Mouse (Mus musculus) liver, postnatal 0 days (tissue): ENCODE measurements at regions not wholly inside any gene's neighbourhood (a gene's known extent, or its start where the extent isn't known, plus 50 kb on each side); places are given as distances from the start of the nearest gene placed in this dataset.

Experiments used
- CTCF ChIP-seq: sonication (generic); IDR thresholded peaks from 2 replicates; pipeline ENCODE4 v1.5.1; 2016; ENCODE audit warnings: antibody characterized with exemption, low read depth
- EP300 ChIP-seq: IDR thresholded peaks from 2 replicates; pipeline ENCODE4 v1.6.1; 2016; ENCODE audit warnings: antibody characterized with exemption, low read depth, mild to moderate bottlenecking

DNA sequence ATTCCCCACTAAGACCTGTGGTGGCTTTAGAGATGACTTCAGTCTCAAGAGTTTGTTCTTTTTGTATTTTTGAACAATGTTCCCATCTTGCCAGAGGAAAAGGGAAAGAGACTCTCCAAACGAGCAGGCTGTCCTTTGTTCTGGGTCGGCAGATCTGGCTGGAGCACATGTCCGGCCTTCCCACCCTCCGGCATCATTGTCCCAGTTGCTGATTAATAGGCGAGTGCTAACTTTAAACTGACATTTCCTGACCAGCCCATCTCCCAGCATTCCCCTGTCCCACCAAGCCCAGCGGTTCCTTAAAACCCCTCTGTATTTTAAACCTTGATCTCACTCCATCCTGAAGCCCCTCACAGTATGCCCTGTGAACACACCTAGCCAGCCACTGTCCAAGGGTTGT, 140.0 kb upstream of the Klf4 start:
- no peak for TF ChIP-seq CTCF
- TF ChIP-seq EP300 = no peak
